Mouse (Mus musculus) right cerebral cortex, postnatal 25 days (tissue): ENCODE measurements at regions not wholly inside any gene's neighbourhood (a gene's known extent, or its start where the extent isn't known, plus 50 kb on each side); places are given as distances from the start of the nearest gene placed in this dataset.
A peak's percentile ranks its signal among the peaks of the same experiment; 100 is the strongest.

Experiments
- DNase-seq: peaks from one replicate; pipeline ENCODE4 v3.0.0; 2022

DNA sequence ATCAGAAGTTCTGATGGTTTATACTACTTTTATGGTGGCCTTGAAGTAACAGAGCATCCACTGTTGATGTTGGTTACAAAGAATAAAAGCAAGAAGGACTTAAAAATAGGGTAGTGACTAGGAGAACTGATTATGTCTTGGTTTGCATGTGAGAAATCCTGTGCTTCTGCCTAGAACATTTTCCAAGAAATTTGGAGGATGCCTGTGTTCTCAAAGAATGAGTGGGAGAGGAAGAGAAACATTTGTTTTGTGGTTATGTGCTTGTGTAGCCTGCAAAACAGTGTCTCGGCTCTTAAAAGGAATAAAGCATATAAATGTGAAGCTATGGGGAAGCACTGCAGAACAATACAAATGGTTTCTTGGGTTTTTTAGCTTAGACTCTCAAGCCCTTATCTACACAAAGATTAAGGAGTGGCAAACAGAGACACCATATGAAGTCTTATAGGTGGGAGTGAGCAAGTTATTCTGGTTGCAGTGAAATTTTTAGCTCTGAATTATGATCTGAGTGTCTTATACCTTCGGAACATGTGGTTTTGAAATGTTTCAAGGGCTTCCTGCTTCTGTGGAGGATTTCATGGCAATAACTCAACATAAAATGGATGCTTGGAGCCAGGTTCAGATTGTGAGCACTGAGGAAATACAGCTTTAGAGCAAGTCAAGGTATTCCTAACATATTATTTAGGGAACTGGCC is 372.1 kb upstream of the Man1a start:
- peak; percentile 4 for DNase-seq

DNA sequence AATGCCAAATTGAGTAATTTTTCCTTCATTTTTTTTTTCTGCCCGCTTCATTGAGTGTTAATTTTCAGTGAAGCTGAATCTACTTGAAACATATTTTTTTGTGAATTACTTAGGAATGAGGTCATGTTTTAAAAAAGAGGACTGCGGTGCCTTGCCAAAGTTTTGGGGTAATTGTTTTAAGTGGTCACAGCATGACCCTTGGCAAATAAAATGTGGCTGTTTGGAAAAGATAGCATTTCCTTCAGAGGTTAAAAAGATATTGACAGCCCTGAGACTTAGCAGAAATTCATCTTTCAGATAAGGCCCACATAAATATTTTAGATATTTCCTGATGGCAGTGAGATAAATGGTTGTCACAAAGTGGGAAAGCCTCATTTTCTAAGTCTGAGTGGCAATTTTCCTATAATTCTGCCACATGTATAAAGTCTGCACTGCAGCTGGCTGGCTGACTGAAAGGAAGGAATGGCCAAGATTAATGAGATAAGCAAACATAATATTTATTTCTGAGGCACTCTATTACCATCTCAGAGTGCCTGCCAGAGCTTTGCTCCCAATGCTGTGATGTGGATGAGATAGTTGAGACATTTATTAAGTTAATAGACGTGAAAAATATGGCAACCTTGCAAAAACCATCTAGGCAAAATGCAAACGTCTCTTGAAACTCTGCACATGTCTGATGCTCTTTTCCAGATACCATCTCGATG is 327.0 kb upstream of the Man1a start:
- no peak for DNase-seq

DNA sequence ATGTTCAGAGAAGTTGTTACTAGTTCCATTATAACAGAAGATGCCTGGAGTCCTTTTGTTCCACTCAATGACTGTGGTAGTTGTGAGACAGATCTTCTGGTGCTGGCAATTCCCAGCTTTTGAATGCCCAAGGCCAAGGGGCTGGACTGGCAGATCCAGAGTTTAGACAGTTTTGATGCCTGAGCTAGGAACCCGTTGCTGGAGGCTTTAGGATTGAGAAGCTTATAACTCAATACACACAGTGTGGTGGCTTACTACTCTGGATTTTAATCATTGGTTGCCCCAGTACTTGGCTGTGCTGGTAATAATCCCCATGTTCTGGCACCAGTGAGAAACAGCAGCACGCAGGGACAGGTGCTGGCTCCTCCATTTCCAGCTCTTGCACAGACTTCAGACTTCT is 307.3 kb upstream of the Man1a start:
- no peak for DNase-seq

DNA sequence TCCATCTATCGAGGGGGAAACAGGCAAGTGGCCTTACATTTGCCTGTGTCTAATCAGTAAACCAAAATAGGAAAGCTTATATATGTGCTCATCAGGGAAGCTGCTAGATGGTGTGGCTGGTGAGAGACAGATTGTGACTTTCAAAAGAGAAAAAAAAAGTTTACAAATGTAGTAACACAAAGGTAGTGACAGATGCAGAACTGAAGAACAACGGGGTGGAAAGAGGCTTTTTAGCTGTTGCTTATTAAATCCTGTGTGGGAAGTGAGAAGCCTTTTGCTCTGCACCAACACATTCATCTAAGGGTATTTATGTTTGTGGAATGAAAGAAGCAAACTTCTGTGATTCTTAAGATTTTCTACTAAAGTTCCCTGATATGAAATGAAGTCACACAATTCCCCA is 305.1 kb upstream of the Man1a start:
- DNase-seq: no peak

DNA sequence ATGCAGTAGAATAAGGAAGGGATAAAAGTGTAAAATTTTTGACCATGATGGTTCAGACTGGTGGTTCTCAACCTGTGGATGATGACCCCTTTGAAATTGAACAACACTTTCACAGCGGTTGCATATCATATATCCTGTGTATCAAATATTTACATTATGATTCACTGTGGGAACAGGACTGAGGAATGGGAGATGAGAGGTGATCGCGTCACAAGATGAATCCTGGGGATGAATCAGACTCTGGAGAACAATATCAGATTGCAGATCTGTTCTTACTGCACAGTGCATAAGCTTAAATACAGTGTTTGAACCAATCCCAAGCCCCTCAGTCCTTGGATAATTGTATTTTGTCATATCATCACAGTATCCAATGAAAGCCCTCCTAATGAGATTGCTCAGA is 292.7 kb upstream of the Man1a start:
- DNase-seq: no peak

DNA sequence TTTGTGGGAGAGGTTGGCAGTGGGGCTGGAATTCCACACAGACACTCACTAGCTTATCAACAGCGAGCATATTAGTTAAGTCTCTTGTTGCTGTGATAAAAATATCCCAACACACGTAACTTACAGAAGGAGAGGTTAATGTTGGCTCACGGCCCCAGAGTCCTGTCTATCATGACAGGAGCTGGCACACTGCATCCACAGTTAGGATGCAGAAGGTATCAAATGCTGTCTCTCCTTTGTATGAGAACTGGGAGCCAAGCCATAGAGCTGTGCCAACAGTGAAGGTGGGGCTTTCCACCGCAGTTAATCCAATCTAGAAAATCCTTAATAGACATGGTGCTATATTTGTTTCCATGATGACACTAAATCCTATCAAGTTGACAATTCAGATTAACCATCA is 288.9 kb upstream of the Man1a start:
- no peak for DNase-seq

DNA sequence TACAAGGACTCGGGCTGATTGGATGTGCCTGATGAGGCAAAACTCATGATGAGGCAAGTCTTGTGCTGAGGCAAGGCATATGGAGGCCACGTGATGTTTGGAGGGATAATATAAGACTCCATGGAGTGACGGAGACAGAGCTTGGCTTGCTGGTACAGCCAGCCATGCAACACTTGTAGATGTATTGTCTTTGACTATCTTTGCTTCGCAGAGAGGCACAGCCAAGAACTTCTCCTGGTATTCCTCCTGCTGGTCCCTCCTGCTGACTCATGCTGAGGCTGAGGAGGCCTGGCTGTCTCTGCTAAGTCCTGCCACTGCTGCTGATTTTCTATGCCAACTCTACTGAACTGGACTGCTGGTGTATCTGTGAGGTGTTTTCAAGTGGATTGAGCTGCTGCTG is 260.8 kb upstream of the Man1a start:
- DNase-seq: no peak
